Mouse (Mus musculus) lung, postnatal 0 days (tissue): ENCODE data around the gene Aamdc. TPM values are rescaled to one million over a fixed set of nuclear protein-coding genes. Genes with fewer than 3 reads are reported as not detected.

ENCODE experiments used
- ATAC-seq: fragments of 200-750 bp; cut with Nextera tagmentation; 2 replicates; pipeline ENCODE4 v1.8.0; 2017; ENCODE audit warnings: moderate library complexity
- DNase-seq: peaks from one replicate; pipeline ENCODE4 v3.0.0-alpha.2; 2016; ENCODE audit warnings: low spot score
- H3K27ac ChIP-seq: fragments of 300-500 bp; sonication (generic); 2 replicates; pipeline ENCODE4 v1.5.1; 2014; ENCODE audit warnings: antibody characterized with exemption, mild to moderate bottlenecking, low read length, mixed read lengths
- H3K27me3 ChIP-seq: fragments of 300-500 bp; sonication (generic); replicated peaks from 2 replicates; pipeline ENCODE4 v1.6.1; 2014; ENCODE audit warnings: low read length, mixed read lengths; ENCODE audit not compliant: insufficient read depth
- H3K36me3 ChIP-seq: fragments of 300-500 bp; sonication (generic); 2 replicates; pipeline ENCODE4 v1.6.1; 2014; ENCODE audit warnings: low read length, mixed read lengths; ENCODE audit not compliant: insufficient read depth
- H3K4me1 ChIP-seq: fragments of 300-500 bp; sonication (generic); 2 replicates; pipeline ENCODE4 v1.6.1; 2014; ENCODE audit warnings: antibody characterized with exemption, low read depth, low read length, mixed read lengths; ENCODE audit not compliant: insufficient read depth
- H3K4me2 ChIP-seq: fragments of 300-500 bp; sonication (generic); replicated peaks from 2 replicates; pipeline ENCODE4 v1.6.1; 2014; ENCODE audit warnings: low read depth, mild to moderate bottlenecking, low read length, moderate library complexity, mixed read lengths
- H3K4me3 ChIP-seq: fragments of 300-500 bp; sonication (generic); 2 replicates; pipeline ENCODE4 v1.5.1; 2014; ENCODE audit warnings: low read depth, low read length
- H3K9ac ChIP-seq: fragments of 300-500 bp; sonication (generic); replicated peaks from 2 replicates; pipeline ENCODE4 v1.6.1; 2014; ENCODE audit warnings: low read depth, mild to moderate bottlenecking
- H3K9me3 ChIP-seq: fragments of 300-500 bp; sonication (generic); 2 replicates; pipeline ENCODE4 v1.6.1; 2016; ENCODE audit warnings: low read length, mixed read lengths
- CTCF ChIP-seq: IDR thresholded peaks from 2 replicates; pipeline ENCODE4 v1.5.1; 2016; ENCODE audit warnings: antibody characterized with exemption, mild to moderate bottlenecking
- EP300 ChIP-seq: IDR thresholded peaks from 2 replicates; pipeline ENCODE4 v1.6.1; 2016; ENCODE audit warnings: antibody characterized with exemption, mild to moderate bottlenecking, control low read depth
- WGBS: fragments of 180-500 bp; shearing (Covaris S2); extraction: QIAGEN DNeasy Blood & Tissue Kit; methylation state at CpG from one replicate; pipeline ENCODE4 v1.1.7; 2014; 5-methylcytosine and 5-hydroxymethylcytosine counted together
- polyA plus RNA-seq: library from polyadenylated mRNA; unstranded; fragments of >200 nt; fragmentation: Nextera tagmentation; extraction: Ambion mirVana; gene quantifications from 2 replicates; pipeline ENCODE4 v1.2.1, GENCODE M21; 2015

The Aamdc gene
- polyA plus RNA-seq, 1 experiment from 2014 or later, result 56.1 TPM

DNA sequence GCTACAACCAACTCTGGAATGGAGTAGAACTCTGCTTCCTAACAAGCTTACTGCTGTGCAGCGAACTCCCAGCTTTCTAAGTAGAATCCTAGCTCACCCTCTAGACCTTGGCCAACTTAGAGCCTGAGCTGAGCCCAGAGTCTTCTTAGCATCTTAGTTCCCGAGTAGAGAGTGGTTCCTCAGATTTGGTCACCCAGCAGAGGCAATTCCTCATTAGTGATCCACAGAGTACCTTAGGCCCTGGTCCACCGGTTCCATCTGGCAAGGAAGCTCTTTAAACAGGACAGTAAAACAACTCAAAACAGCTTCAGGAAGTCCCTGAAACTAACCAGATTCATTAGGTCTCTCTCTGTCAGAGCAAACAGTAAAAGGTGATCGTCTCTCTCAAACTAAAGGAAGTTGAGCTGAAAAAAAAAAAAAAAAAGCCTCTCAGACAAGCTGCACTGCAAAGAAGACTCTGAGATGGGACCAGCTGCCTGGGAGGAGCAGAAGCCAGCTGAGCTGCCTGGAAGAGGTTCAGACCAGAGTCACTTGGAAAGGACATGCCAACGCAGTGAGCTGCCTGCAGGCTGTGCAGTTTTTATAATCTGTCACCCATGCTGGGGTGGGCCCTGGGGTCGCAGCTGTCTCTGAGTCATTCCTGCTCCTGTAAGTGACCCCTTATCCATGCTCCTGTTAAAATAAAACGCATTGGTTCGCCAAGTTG lies 783 bp downstream of the Aamdc start:
- peak overlapping the region; percentile 68 for H3K9ac ChIP-seq
- 25% methylated on average over 8 of the region's 8 CpGs for WGBS
- peak overlapping the region; percentile 87 for H3K4me2 ChIP-seq
- no peaks in the 10 kb centered on the region for H3K36me3 ChIP-seq
- DNase-seq (peak; percentile 64), ATAC-seq (no peak)
- peak overlapping the region; percentile 97 for H3K27ac ChIP-seq
- H3K4me1 ChIP-seq, result no peaks in the 10 kb centered on the region; the same call in 1 of the 2 replicates
- TF ChIP-seq EP300 (no peak), CTCF (no peak)
- no peaks in the 10 kb centered on the region for H3K9me3 ChIP-seq
- H3K27me3 ChIP-seq, result no peaks in the 10 kb centered on the region
- H3K4me3 ChIP-seq, result peak overlapping the region; percentile 99

DNA sequence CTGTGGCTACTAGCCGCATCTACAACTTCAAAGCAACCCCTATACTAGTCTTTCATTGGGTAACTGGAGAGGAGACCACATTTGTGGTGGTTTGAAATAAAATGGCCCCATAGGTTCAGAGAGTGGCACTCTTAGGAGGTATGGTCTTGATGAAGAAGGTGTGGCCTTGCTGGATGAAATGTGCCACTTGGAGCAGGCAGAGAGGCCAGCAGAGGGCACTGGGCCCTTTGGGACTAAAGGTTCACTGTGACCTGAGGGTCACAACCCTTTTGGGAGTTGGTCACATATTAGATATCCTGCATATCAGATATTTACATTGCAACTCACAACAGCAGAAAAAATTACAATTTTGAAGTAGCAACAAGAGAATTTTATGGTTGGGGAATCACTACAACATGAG lies 8.9 kb downstream of the Aamdc start:
- ATAC-seq (no peak), DNase-seq (peak; percentile 24)
- Histone ChIP-seq H3K27me3 (no peaks in the 10 kb centered on the region), H3K4me1 (no peaks in the 10 kb centered on the region), H3K27ac (no peak overlapping the region), H3K4me3 (no peak overlapping the region), H3K36me3 (no peaks in the 10 kb centered on the region), H3K9me3 (no peaks in the 10 kb centered on the region), H3K9ac (no peak overlapping the region), H3K4me2 (no peak overlapping the region)
- TF ChIP-seq CTCF (peak; percentile 58), EP300 (no peak)
- WGBS, result 87% methylated on average over 1 of the region's 1 CpGs

DNA sequence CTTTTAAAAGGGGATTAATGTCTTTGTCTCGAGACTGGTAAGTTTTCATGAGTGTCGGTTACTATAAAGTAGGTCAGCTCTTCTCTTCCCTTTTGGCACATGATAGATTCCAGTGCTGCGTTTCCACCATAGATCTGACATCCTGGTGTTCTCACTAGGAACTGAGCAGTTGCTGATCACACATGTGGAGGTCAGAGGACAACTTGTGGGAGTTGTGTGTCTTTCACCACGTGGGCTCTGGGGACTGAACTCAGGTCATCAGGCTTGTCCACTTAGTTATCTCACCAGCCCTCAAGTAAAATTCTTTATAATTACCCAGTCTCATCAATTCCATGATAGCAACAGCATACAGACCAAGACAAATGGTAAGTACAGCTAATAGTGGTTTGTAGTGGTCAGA lies 9.9 kb downstream of the Aamdc start:
- Histone ChIP-seq H3K9me3 (no peaks in the 10 kb centered on the region), H3K4me2 (no peak overlapping the region), H3K36me3 (no peaks in the 10 kb centered on the region), H3K4me3 (no peak overlapping the region), H3K4me1 (no peaks in the 10 kb centered on the region), H3K27me3 (no peaks in the 10 kb centered on the region), H3K27ac (no peak overlapping the region), H3K9ac (no peak overlapping the region)
- DNase-seq (no peak), ATAC-seq (no peak)
- 72% methylated on average over 4 of the region's 4 CpGs for WGBS
- TF ChIP-seq EP300, result no peak
- TF ChIP-seq CTCF, result no peak

DNA sequence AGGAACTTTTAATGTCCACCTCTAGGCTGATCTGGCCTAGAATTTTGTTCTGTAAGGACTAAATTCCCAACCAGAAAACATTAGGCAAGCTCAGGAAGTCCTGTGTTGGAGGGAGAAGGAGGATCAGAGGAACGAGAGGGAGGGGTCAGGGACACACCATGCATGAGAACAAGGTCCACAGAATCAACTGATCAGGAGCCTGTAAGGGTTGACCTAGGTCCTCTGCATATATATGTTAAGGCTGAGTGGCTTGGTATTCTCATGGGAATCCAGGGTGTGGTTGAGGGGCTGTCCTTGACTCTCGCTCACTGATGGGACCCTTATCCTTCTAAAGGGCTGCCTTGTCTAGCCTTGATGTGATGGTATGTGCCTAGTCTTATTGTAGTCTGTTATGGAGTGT lies 15.7 kb downstream of the Aamdc start:
- no peak for ATAC-seq
- Histone ChIP-seq H3K4me2 (no peak overlapping the region), H3K4me3 (no peak overlapping the region), H3K9me3 (no peaks in the 10 kb centered on the region), H3K4me1 (no peaks in the 10 kb centered on the region), H3K36me3 (no peaks in the 10 kb centered on the region), H3K27me3 (no peaks in the 10 kb centered on the region), H3K9ac (no peak overlapping the region), H3K27ac (no peak overlapping the region)
- 92% methylated on average over 2 of the region's 2 CpGs for WGBS
- no peak for DNase-seq
- TF ChIP-seq CTCF (no peak), EP300 (no peak)

DNA sequence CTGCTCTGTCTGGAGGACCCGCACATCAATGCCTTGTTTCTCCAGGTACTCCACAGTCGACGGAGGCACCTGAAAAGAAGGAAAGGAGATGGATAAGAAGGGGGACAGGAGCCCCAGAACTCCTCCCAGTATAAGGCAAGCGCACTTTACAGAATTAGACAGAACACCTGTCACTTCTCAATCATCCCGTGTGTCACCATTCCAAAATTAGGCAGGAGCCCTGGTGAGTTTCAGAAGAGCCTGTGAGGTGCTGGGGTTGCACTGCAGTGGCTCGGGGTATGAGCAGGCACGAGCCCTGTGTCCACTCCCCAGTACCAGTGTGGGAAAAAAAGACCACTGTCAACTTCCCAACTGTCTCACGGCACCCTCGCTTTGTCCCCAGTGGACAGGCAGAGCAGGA lies 28.6 kb downstream of the Aamdc start:
- no peaks in the 10 kb centered on the region for H3K4me1 ChIP-seq
- DNase-seq (no peak), ATAC-seq (no peak)
- no peaks in the 10 kb centered on the region for H3K27me3 ChIP-seq
- H3K4me2 ChIP-seq, result no peak overlapping the region
- WGBS, result 86% methylated on average over 9 of the region's 9 CpGs
- H3K27ac ChIP-seq, result no peak overlapping the region
- TF ChIP-seq CTCF (no peak), EP300 (no peak)
- no peak overlapping the region for H3K9ac ChIP-seq
- no peak overlapping the region for H3K4me3 ChIP-seq
- H3K36me3 ChIP-seq, result no peaks in the 10 kb centered on the region
- no peaks in the 10 kb centered on the region for H3K9me3 ChIP-seq

DNA sequence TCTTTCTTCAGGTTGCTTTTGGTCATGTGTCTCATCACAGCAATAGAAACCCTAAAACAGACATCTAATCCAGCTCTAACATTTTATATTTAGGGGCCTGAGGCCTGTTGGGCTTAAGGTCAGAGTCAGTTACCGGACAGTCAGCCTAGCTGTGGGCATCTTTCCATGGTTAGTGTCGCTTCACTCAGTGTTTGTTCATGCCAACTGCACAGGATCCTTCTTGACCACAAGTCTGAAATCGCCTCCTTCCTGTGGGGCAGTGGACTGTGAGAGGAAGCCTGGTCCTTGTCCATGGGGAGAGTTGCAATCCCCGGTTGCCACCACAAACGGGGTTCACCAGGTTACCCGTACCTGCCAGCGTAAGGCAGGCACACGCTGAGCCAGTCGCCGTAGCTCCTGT lies 30.0 kb downstream of the Aamdc start:
- Histone ChIP-seq H3K4me2 (no peak overlapping the region), H3K36me3 (no peaks in the 10 kb centered on the region), H3K4me1 (no peaks in the 10 kb centered on the region), H3K27ac (no peak overlapping the region), H3K27me3 (no peaks in the 10 kb centered on the region), H3K4me3 (no peak overlapping the region), H3K9me3 (no peaks in the 10 kb centered on the region), H3K9ac (no peak overlapping the region)
- ATAC-seq, result no peak
- no peak for DNase-seq
- TF ChIP-seq EP300, result no peak
- no peak for TF ChIP-seq CTCF
- WGBS, result 90% methylated on average over 10 of the region's 10 CpGs
